Mouse (Mus musculus) liver, embryonic 11.5 days (tissue): Measurements from ENCODE around the gene Irf2bp2. TPM values are rescaled to one million over a fixed set of nuclear protein-coding genes. Genes with fewer than 3 reads are reported as not detected.
"Not testable (repeated sequence)": the region's sequence is repeated elsewhere in the genome, so short reads cannot be mapped to it uniquely, and the experiment has no call there.

Experiments used
- ATAC-seq: fragments of 200-750 bp; cut with Nextera tagmentation; replicated peaks from 2 replicates; pipeline ENCODE4 v1.8.0; 2017; ENCODE audit warnings: moderate number of reproducible peaks, mild to moderate bottlenecking, moderate TSS enrichment, moderate library complexity; ENCODE audit not compliant: low FRiP score
- DNase-seq: peaks from one replicate; pipeline ENCODE4 v3.0.0-alpha.2; 2017; ENCODE audit warnings: low spot score
- H3K27ac ChIP-seq: fragments of 300-500 bp; sonication (generic); 2 replicates; pipeline ENCODE4 v1.5.1; 2014; ENCODE audit warnings: mild to moderate bottlenecking, low read depth, low read length, control low read depth
- H3K27me3 ChIP-seq: fragments of 300-500 bp; sonication (generic); replicated peaks from 2 replicates; pipeline ENCODE4 v1.6.1; 2014; ENCODE audit warnings: low read length, mixed read lengths; ENCODE audit not compliant: control insufficient read depth, insufficient read depth
- H3K36me3 ChIP-seq: fragments of 300-500 bp; sonication (generic); 2 replicates; pipeline ENCODE4 v1.6.1; 2014; ENCODE audit warnings: mild to moderate bottlenecking, low read length, moderate library complexity, mixed read lengths; ENCODE audit not compliant: control insufficient read depth, insufficient read depth
- H3K4me1 ChIP-seq: fragments of 300-500 bp; sonication (generic); replicated peaks from 2 replicates; pipeline ENCODE4 v1.6.1; 2014; ENCODE audit warnings: low read length, mixed read lengths; ENCODE audit not compliant: control insufficient read depth, insufficient read depth
- H3K4me2 ChIP-seq: fragments of 300-500 bp; sonication (generic); 2 replicates; pipeline ENCODE4 v1.6.1; 2014; ENCODE audit warnings: mild to moderate bottlenecking, control low read depth, moderate library complexity
- H3K4me3 ChIP-seq: fragments of 300-500 bp; sonication (generic); 2 replicates; pipeline ENCODE4 v1.5.1; 2014; ENCODE audit warnings: low read depth, low read length, control low read depth
- H3K9ac ChIP-seq: fragments of 300-500 bp; sonication (generic); 2 replicates; pipeline ENCODE4 v1.6.1; 2014; ENCODE audit warnings: low read depth, low read length, control low read depth
- H3K9me3 ChIP-seq: fragments of 300-500 bp; sonication (generic); 2 replicates; pipeline ENCODE4 v1.6.1; 2016; ENCODE audit warnings: low read length, inconsistent platforms, mixed read lengths; ENCODE audit not compliant: control insufficient read depth
- WGBS: fragments of 180-500 bp; shearing (Covaris S2); extraction: QIAGEN DNeasy Blood & Tissue Kit; methylation state at CpG from one replicate; pipeline ENCODE4 v1.1.7; 2014; 5-methylcytosine and 5-hydroxymethylcytosine counted together
- polyA plus RNA-seq: library from polyadenylated mRNA; unstranded; fragments of >200 nt; fragmentation: Nextera tagmentation; extraction: Ambion mirVana; gene quantifications from 2 replicates; pipeline ENCODE4 v1.2.1, GENCODE M21; 2014

Irf2bp2 gene
- polyA plus RNA-seq, 1 experiment from 2014 or later, result 7.3 TPM

DNA sequence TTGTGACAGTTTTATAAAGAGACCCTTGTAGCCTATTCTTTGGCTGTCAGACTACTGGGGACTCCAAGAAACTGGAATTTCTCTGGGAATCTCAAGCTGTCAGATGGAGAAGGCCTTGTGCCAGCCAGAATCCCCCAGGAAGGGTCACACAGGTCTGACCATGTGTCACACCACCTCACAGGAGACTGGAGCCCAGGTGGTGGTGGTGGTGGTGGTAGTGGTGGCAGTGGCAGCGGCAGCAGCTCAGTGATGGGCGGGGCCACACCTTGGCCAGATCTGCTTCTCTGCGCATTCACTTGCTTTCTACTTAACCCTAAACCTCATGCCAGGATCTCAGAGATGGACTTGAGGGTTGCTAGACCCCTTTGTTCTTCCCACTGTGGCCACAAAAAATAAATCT, 19.0 kb upstream of the Irf2bp2 start:
- no peak overlapping the region for H3K4me3 ChIP-seq
- H3K4me2 ChIP-seq, result no peak overlapping the region
- no peak for DNase-seq
- H3K36me3 ChIP-seq, result no peaks in the 10 kb centered on the region
- no peaks in the 10 kb centered on the region for H3K9me3 ChIP-seq
- WGBS, result 68% methylated on average over 3 of the region's 3 CpGs
- no peaks in the 10 kb centered on the region for H3K27me3 ChIP-seq
- ATAC-seq, result no peak
- no peak overlapping the region for H3K27ac ChIP-seq
- H3K4me1 ChIP-seq, result peaks cover 26% of the 10 kb centered on the region
- no peak overlapping the region for H3K9ac ChIP-seq

- Histone ChIP-seq H3K36me3 (no peaks in the 10 kb centered on the region), H3K4me1 (peaks cover 23% of the 10 kb centered on the region), H3K4me2 (no peak overlapping the region), H3K4me3 (no peak overlapping the region), H3K27ac (peak overlapping the region; percentile 26; the same call in 1 of the 2 replicates), H3K9me3 (no peaks in the 10 kb centered on the region), H3K9ac (no peak overlapping the region), H3K27me3 (no peaks in the 10 kb centered on the region)
- no peak for ATAC-seq
- WGBS, result 14% methylated on average over 3 of the region's 3 CpGs
- DNase-seq, result no peak
Measured at GRCm38 (mm10) chr8:126610713-126611112, 16.9 kb upstream of the Irf2bp2 start.

- WGBS, result 64% methylated on average over 11 of the region's 11 CpGs
- H3K27ac ChIP-seq, result peak overlapping the region; percentile 33
- ATAC-seq (peak; percentile 29), DNase-seq (no peak)
- no peak overlapping the region for H3K4me2 ChIP-seq
- no peaks in the 10 kb centered on the region for H3K9me3 ChIP-seq
- H3K4me1 ChIP-seq, result peaks cover 15% of the 10 kb centered on the region
- H3K36me3 ChIP-seq, result no peaks in the 10 kb centered on the region
- no peaks in the 10 kb centered on the region for H3K27me3 ChIP-seq
- no peak overlapping the region for H3K4me3 ChIP-seq
- H3K9ac ChIP-seq, result no peak overlapping the region
Measured at GRCm38 (mm10) chr8:126609556-126610263, 15.9 kb upstream of the Irf2bp2 start.

DNA sequence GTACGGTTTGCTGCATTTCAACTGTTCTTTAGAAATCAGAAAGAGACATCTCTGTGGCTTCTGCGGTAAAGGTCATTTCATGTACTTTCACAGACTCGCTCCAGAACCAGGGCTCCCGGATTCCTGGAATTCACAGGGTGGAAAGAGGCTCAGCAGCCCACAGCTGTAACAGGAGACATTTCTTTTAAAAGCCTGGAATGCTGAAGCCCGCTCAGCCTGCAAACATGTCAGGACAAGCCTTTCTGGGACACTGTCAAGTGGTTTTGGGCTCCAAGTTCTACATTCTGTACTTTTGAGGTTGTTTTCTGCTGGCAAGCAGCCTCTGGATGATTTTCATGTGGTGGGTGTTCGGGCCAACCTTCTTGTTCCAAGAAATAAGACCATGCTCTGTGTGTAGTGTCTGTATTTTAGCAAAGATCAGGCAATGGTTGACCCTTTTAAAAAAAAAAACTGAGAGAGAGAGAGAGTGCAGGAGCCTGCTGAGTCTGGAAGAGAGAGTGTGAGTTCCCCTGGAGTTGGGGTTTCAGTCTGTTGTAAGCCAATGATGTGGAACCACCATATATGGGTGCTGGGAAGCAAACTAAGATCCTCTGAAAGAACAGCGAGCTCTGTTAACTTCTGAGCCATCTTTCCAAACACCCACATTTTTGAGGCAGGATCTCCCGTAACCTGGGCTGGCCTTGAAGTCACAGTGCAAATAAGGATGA, 9.6 kb upstream of the Irf2bp2 start:
- no peak overlapping the region for H3K9ac ChIP-seq
- peaks cover 30% of the 10 kb centered on the region for H3K4me1 ChIP-seq
- no peaks in the 10 kb centered on the region for H3K9me3 ChIP-seq
- no peak for DNase-seq
- H3K4me2 ChIP-seq, result no peak overlapping the region
- peak overlapping the region; percentile 56; the same call in 1 of the 2 replicates for H3K27ac ChIP-seq
- no peaks in the 10 kb centered on the region for H3K27me3 ChIP-seq
- H3K36me3 ChIP-seq, result no peaks in the 10 kb centered on the region
- no peak for ATAC-seq
- 48% methylated on average over 8 of the region's 8 CpGs for WGBS
- H3K4me3 ChIP-seq, result no peak overlapping the region

GRCm38 (mm10) chr8:126602641-126603040, 8.9 kb upstream of the Irf2bp2 start:
- Histone ChIP-seq H3K4me3 (no peak overlapping the region), H3K4me1 (peaks cover 37% of the 10 kb centered on the region), H3K9ac (no peak overlapping the region), H3K4me2 (no peak overlapping the region), H3K27me3 (no peaks in the 10 kb centered on the region), H3K27ac (no peak overlapping the region), H3K36me3 (no peaks in the 10 kb centered on the region), H3K9me3 (no peaks in the 10 kb centered on the region)
- no peak for DNase-seq
- 68% methylated on average over 8 of the region's 8 CpGs for WGBS
- ATAC-seq, result no peak

DNA sequence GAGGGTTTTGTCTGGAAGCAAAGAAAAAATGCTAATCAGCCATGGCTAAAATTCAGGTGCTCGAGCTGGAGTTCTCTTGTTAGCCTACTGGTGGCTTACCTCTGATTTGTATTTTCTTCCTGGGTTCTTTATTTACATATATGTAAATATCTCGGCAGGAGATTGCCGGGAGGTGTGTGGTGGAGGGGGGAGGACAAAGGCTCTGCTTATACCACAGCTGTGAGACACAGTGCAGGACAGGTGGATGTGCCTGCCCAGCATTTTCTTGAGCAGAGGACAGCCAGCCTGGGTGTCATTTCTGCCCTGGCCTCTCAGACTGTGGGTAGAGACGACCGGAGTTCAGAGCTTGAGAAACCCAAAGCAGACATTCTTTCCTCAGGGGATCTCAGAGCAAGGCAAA, 7.5 kb upstream of the Irf2bp2 start:
- Histone ChIP-seq H3K9ac (no peak overlapping the region), H3K4me2 (no peak overlapping the region), H3K4me1 (peaks cover 50% of the 10 kb centered on the region), H3K9me3 (no peaks in the 10 kb centered on the region), H3K27me3 (no peaks in the 10 kb centered on the region), H3K4me3 (no peak overlapping the region), H3K36me3 (no peaks in the 10 kb centered on the region), H3K27ac (no peak overlapping the region)
- no peak for DNase-seq
- WGBS, result 48% methylated on average over 5 of the region's 5 CpGs
- ATAC-seq, result no peak

- DNase-seq (no peak), ATAC-seq (no peak)
- Histone ChIP-seq H3K9me3 (no peaks in the 10 kb centered on the region), H3K4me3 (no peak overlapping the region), H3K27me3 (no peaks in the 10 kb centered on the region), H3K4me1 (peaks cover 53% of the 10 kb centered on the region), H3K27ac (no peak overlapping the region), H3K9ac (no peak overlapping the region), H3K36me3 (no peaks in the 10 kb centered on the region), H3K4me2 (no peak overlapping the region)
- 33% methylated on average over 7 of the region's 7 CpGs for WGBS
Measured at GRCm38 (mm10) chr8:126600816-126601243, 7.0 kb upstream of the Irf2bp2 start.

DNA sequence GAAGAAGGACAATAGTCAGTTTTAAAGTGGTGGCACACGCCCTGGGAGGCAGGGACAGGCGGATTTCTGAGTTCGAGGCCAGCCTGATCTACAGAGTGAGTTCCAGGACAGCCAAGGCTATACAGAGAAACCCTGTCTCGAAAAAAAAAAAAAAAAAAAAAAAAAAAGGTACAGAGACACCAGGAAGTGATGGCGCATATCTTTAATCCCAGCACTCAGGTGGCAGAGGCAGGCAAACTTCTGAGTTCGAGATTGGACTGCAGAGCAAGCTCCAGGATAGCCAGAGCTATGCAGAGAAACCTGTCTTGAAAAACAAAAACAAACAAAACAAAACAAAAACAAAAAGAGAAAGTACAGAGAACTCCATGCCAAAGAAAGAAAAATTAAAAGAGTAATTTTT, 6.6 kb upstream of the Irf2bp2 start:
- not testable (repeated sequence) for H3K36me3 ChIP-seq, H3K9me3 ChIP-seq, H3K27ac ChIP-seq, H3K4me3 ChIP-seq, H3K4me2 ChIP-seq, H3K9ac ChIP-seq, H3K27me3 ChIP-seq, DNase-seq, ATAC-seq
- WGBS, result 78% methylated on average over 6 of the region's 6 CpGs
- H3K4me1 ChIP-seq, result peaks cover 58% of the 10 kb centered on the region

DNA sequence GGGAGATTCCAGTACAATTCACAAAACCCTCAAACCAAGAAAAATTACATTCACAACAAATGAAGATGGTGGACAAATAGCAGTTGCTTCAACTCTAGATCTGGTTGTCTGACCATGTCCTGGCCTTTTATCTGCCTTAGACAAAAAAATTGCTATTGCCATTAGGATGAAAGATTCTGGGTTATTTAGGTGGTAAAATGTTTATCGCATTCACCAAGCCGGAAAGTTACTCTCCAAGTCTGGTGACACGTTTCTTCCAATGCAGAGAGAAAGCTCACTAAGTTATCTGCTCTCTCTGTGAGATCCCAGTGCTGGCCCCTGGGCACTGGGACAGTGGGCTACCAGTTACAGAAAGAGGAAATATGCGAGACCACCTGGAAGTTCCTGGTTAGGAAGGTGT, 5.5 kb upstream of the Irf2bp2 start:
- Histone ChIP-seq H3K36me3 (no peaks in the 10 kb centered on the region), H3K4me3 (no peak overlapping the region), H3K4me1 (peaks cover 64% of the 10 kb centered on the region), H3K9me3 (no peaks in the 10 kb centered on the region), H3K27ac (0 out of 2 replicates have a peak overlapping the region, but pooled peaks have one; percentile 16), H3K9ac (no peak overlapping the region), H3K4me2 (no peak overlapping the region), H3K27me3 (no peaks in the 10 kb centered on the region)
- ATAC-seq (no peak), DNase-seq (no peak)
- 65% methylated on average over 4 of the region's 4 CpGs for WGBS
